Mouse (Mus musculus): ENCODE results near the gene Lrig3.

Lrig3 gene

DNA sequence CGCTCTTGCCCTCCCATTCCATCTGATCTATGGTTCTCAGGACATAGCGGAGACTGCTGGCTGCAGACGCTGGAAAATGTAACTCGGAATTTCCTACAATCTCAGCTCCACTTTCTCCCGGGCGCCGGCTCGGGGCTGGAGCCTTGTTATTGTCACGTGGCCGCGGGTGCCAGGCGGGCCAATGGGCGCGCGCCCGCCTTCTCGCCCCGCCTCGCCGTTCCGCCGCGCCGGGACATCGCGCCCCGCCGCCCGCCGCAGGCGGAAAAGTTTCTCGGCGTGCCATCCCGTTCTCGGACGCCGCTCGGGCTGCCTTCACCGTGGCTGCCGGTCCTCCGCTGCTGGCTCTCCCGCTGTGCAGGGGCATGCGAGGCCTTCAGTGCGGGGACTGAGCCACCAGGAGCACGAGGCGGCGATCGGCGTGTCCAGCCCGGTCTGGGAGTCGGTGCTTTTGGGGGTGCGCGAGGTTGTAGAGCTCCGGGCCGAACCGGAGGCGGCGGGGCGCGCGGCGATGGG, at the start of gene Lrig3:
TSS of gene Lrig3 (plus strand) at position 201 of the 513 bp plus-strand sequence.
- no peak for DNase-seq (ENCODE audit: low read depth, low spot score)

- no peak for DNase-seq (ENCODE audit: low read depth, low spot score)
These were observed 49.2 kb upstream of the Lrig3 start for GRCm38 (mm10) chr10:125916781-125917180.

DNA sequence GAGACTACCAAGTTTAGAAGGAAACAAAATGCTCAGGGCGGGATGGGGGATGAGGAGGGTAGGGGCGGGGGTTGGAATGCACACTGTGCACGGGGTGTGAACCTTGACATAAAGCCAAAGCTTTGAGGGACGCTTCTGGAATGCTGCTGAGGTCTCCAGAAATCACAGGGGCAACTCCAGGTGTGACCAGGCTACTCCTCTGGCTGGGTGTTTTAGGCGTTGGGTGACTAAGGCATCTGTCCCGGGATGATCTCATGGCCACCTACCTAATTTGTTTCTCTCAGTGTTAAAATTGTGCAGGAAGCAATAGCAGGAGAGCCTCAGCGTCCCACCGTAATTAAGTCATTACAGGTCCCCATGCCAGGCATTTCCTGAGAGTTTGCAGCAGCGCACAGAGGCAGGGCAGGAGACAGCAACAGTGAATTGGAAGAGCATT, 48.5 kb upstream of the Lrig3 start:
- no peak for DNase-seq (ENCODE audit: low read depth, low spot score)

GRCm38 (mm10) chr10:125918994-125919393, 47.0 kb upstream of the Lrig3 start:
- DNase-seq (ENCODE audit: low read depth, low spot score), result no peak

DNA sequence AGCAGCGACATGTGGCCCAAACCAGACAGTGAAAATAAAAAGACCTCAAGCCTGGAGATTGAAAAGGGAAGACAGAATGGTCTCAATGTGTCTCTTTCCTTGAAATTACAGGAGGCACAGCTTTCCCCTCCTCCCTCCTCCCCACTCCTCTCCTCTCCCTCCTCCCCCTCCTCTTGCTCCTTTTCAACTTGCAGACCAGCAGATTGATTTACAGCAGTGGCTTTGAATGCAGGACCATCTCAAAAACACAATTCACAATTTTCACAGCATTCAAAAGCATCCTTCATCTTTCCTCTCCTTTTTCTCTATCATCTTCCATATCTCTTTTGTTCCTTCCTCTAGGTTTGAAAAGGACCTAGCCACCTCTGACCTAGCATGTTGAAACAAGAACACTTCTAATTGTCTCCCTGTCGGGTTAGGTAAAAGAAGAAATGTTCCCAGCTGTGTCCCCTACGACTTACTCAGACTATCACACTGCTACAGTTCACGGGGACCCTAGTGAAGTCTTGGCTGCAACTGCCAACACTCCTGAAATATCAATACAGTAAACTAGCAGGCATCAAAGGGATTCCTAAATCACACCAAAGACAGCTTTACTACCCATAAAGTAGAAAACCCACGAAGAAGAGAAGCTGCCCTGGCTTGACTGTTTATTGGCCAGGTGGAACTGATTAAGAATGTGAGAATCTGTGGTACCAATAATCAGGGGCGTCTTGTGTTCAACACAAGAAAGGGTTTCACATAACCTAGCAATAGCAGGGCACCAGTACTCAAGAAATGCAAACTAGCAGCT, 44.1 kb upstream of the Lrig3 start:
- no peak for DNase-seq (ENCODE audit: low read depth, low spot score)

DNA sequence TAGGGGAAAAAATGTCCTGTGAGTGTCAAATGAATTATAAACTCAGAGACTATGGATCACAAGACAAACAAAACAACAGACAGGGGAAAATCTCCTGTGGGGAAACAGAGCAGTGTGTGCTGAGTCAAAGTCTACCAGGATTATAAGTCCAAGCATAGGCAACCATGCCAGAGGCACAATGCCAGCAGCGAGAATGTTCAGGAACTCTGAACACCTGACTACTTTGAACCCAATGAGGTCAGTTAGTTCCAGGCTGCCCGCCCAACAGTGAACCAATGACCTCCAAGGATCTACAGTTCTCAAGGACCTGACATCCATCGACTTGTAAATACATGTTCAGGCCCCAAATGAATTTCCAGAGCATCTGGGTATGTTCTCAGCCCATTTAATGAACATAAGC, 36.0 kb upstream of the Lrig3 start:
- DNase-seq (ENCODE audit: low read depth, low spot score), result no peak

DNA sequence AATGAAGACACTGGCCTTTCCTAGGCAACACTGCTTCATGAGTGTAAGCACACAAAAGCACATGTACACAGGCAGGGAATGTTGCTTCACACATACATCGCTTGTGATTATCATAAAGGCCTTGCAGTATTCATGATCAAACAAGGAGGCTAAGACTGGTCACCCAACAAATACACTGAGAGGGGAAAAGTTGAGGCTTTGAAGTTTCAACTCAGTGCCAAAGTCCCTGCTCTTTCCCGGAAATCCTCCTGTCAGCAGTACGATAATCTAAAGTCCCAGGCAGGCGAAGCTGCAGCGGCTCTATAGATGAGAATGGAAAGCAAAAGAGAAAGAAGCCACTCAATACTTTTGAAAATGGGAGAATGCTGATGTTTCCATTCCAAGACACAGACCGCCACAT, 32.6 kb upstream of the Lrig3 start:
- DNase-seq (ENCODE audit: low read depth, low spot score), result no peak

DNA sequence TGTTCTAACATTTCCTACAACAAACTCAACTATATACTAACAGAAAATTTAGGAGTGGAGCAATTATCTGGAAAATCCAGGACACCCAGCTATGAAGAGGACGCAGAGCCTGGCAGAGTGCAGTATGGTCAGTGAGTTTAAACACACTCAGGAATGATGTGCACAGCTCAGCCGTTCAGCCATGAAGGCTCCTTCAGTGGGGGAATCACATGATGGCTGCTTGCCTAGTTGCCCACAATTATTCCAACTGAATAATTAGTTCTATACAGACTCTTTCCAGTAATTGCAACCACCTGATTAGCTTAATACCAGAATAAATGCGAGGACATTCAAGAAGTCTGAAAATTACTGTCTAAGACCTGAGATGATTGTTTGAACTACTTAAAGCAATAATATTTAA, 31.9 kb upstream of the Lrig3 start:
- no peak for DNase-seq (ENCODE audit: low read depth, low spot score)

DNA sequence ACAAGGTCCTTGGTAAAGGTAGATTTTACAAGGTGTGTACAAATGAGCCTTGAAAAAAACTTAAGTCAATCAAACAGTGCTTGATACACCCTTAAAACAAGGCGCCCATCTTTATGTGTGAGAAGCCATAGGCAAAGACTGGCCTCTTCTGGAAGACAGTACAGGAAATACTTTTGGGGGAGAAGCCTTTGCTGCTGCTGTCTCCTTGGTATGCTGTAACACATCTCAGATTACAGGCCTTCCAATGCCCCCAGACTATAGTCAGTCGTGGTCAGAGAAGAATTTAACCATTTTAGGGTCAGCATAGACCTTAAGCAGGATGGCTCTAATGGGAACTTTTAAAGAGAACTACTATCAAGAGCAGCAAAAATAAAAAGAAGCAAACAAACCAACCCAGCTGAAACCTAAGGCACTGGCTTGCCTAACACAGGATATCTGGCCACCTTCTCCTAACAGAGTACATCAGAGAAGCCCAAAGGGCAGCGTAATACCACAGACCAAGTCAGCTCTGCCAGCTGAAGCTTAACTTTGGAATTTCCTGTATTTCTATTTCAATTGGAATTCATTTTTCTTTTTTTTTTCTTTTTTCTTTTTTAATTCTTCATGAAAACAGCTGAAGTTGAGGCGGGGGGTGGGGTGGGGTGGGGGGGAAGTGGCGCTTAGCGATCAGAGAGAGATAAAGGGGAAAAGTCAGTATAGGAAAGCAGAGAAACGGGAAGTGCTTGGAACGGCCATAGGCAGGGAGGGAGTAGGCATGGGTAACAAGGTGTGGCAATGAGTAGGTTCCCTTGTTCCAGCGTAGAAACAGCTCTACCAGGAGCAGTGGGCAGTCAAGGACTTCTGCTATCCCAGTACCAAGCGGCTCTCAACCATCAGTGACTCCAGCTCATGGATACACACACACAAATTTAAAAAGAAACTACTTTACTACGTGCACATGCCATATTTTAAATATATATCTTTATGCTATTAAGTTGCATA, 28.2 kb upstream of the Lrig3 start:
- DNase-seq (ENCODE audit: low read depth, low spot score), result no peak

GRCm38 (mm10) chr10:125938528-125939402, 27.2 kb upstream of the Lrig3 start:
- no peak for DNase-seq (ENCODE audit: low read depth, low spot score)

GRCm38 (mm10) chr10:125940316-125941059, 25.5 kb upstream of the Lrig3 start:
- no peak for DNase-seq (ENCODE audit: low read depth, low spot score)

DNA sequence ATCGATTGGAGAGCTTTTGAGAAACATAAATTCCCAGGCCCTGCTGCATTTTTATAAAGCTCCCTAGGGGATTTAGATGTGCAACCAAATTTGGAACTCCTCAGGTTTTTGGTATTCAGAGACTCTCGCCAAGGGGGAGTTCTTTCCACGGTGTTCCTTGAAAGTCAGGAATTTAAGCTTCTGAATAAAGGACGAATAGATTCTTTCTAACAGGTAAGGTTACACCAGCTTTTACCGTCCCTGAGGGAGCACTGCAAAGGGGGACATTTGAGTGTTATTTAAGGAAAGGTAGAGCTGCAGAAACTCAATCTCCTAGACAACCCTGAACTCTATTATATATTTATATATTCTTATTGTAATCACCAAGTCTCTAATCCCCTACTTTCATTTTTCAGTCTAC, 22.9 kb upstream of the Lrig3 start:
- no peak for DNase-seq (ENCODE audit: low read depth, low spot score)

- no peak for DNase-seq (ENCODE audit: low read depth, low spot score)
These were observed 21.0 kb upstream of the Lrig3 start for GRCm38 (mm10) chr10:125944762-125945504.

DNA sequence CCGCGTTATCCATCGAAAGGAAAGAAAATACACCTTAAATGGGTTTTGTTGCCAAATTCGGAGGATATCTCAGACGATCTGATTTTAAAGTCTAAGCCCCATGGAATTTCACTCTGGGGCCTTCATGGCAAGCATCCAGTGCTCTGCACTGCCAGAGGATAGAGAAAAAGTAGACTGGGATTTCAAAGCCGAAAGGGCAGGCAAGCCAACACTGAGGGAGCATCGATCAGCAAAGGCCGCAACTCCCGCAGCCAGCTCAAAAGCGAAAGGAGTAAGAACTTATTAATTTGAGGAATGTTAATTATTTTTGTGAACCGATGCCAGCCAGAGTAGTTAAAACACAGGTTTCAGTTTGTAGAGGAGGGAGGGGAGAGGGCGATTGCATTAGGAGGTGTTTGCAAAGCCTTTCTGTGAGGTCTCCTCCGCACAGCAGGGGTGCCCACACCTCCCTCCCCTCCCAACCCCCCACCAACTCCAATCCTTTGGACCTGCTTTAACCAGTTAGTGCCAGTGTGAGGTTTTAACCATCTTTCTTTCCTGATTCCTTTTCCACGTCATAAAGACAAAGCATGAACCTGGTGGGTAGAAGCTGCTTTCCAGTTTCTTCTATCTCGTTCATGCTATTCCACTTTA, 17.0 kb upstream of the Lrig3 start:
- no peak for DNase-seq (ENCODE audit: low read depth, low spot score)

DNA sequence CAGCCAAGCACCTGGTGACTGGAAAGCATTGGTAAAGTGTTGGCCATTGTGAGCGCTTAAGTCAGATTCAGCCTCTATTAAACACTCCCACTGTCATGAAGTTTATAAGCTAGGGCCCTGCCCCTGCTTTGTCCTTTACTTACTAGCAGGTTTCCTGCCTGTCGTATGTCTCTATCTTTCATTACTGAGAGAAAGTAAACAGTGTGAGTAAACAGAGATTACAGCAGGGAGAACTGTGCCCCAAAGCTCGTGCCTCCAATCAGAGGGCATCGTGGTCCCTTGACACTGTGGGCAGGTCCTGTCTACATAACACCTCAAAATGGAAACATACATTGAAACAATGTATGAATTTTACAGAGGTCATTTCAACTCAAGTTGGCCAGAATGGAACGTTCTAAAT, 14.3 kb upstream of the Lrig3 start:
- no peak for DNase-seq (ENCODE audit: low read depth, low spot score)

DNA sequence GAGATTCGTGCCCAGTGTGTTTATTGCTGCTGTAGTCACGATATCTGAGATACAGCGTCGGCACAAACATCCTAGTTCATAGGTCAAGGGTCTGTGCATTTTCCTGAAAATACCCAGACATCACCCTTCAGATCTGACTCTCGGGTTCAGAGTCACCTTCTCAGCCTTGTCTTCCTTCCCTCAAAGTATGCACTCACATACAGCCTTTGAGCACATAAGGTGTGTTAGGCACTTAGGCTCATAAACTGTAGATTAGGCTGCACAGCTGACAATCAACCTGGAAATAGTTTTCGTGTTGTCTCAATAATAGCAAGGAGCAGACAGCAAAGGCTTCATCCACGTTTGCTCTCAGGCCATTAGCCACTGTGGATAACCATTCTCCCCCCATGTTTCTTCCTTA, 11.6 kb upstream of the Lrig3 start:
- DNase-seq (ENCODE audit: low read depth, low spot score), result no peak

DNA sequence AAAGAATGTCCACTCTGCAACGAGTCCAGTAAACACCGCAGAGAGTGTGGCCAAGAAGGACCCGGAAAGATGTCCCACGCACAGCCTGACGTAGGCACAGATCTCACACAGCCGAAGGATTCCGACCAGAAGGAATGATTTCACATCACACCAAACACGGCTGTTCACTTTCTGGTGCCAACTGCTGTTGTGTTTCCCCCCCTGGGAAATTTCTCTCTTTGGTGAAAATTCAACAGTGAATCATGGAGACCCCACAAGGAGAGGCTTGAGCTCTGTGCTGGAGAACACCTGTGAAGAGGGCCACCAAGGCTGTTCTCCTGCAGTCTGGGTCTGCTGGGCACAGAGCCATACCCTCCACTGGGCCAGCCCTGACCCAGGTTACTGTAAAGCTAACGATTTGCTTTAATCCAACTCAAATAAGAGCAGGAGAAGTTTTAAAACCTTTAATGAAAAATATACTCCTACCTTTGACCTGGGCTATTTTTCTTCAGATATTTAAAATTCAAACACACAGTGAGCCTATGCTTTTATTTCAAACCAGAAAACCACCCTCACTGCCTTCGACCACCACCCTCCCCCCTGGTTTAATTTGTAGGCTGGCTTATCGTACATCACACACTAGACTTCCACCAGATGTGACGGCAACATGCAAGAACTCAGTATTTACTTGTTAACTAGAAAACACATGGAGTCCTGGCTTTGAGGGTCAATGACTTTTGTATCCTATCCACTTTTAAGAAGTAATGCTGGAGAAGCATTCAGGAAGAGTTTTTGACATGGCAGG, 11.0 kb upstream of the Lrig3 start:
- no peak for DNase-seq (ENCODE audit: low read depth, low spot score)

DNA sequence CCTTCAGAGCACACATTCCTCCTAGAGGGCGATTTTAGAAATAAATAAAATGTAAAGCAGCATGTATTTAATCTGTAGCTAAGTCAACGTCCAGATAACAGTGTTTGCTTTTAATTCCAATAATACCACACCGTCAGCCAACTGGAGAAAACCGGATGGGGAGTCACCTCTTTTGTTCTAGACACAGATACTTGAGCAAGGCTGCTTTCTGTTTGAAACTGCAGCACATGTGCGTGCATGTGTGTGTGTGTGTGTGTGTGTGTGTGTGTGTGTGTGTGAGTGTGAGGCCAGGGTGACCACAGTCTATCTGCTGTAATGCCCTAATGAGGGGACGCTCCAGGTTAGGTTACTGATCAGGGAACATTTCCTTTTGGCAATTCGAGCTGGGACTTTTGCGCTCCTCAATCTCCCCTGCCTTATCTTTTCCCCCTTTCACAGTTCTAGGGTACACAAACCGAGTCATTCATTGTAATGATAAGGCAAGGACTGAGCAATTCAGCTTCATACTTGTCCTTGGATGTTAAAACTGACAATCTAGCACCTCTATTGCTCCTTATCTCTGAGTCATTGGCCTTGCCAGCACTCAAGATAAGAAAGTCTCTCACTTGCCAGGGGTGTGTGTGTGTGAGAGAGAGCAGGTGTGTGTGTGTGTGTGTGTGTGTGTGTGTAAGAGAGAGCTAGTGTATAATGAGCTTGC, 4.4 kb upstream of the Lrig3 start:
- DNase-seq (ENCODE audit: low read depth, low spot score), result no peak
